Mouse (Mus musculus) stomach, embryonic 16.5 days (tissue): ENCODE results near the gene Tbc1d23. TPM values are rescaled to one million over a fixed set of nuclear protein-coding genes. Genes with fewer than 3 reads are reported as not detected.
"Not testable (repeated sequence)": the region's sequence is repeated elsewhere in the genome, so short reads cannot be mapped to it uniquely, and the experiment has no call there.

Source experiments
- ATAC-seq: fragments of 200-750 bp; cut with Nextera tagmentation; 2 replicates; pipeline ENCODE4 v1.8.0; 2017; ENCODE audit warnings: moderate number of reproducible peaks, moderate TSS enrichment; ENCODE audit not compliant: insufficient read depth, low FRiP score
- H3K27ac ChIP-seq: fragments of 300-500 bp; sonication (generic); 2 replicates; pipeline ENCODE4 v1.5.1; 2014; ENCODE audit warnings: low read length
- H3K27me3 ChIP-seq: fragments of 300-500 bp; sonication (generic); 2 replicates; pipeline ENCODE4 v1.6.1; 2014; ENCODE audit warnings: low read length, control low read depth, mixed read lengths; ENCODE audit not compliant: control insufficient read depth, insufficient read depth
- H3K36me3 ChIP-seq: fragments of 300-500 bp; sonication (generic); 2 replicates; pipeline ENCODE4 v1.6.1; 2014; ENCODE audit warnings: low read length; ENCODE audit not compliant: control insufficient read depth, insufficient read depth
- H3K4me1 ChIP-seq: fragments of 300-500 bp; sonication (generic); 2 replicates; pipeline ENCODE4 v1.6.1; 2014; ENCODE audit warnings: low read length, control low read depth, mixed read lengths; ENCODE audit not compliant: control insufficient read depth, insufficient read depth
- H3K4me2 ChIP-seq: fragments of 300-500 bp; sonication (generic); 2 replicates; pipeline ENCODE4 v1.6.1; 2014; ENCODE audit warnings: low read depth, low read length, mixed read lengths
- H3K4me3 ChIP-seq: fragments of 300-500 bp; sonication (generic); replicated peaks from 2 replicates; pipeline ENCODE4 v1.5.1; 2014; ENCODE audit warnings: mild to moderate bottlenecking, low read length
- H3K9ac ChIP-seq: fragments of 300-500 bp; sonication (generic); 2 replicates; pipeline ENCODE4 v1.6.1; 2014; ENCODE audit warnings: low read length
- H3K9me3 ChIP-seq: fragments of 300-500 bp; sonication (generic); replicated peaks from 2 replicates; pipeline ENCODE4 v1.6.1; 2016; ENCODE audit warnings: low read length, control low read depth; ENCODE audit not compliant: control insufficient read depth
- WGBS: fragments of 180-500 bp; shearing (Covaris S2); extraction: QIAGEN DNeasy Blood & Tissue Kit; methylation state at CpG from one replicate; pipeline ENCODE4 v1.1.7; 2014; 5-methylcytosine and 5-hydroxymethylcytosine counted together
- polyA plus RNA-seq: library from polyadenylated mRNA; unstranded; fragments of >200 nt; fragmentation: Nextera tagmentation; extraction: Ambion mirVana; gene quantifications from 2 replicates; pipeline ENCODE4 v1.2.1, GENCODE M21; 2015

Gene Tbc1d23
- polyA plus RNA-seq, 1 experiment from 2014 or later: 27.9 TPM

DNA sequence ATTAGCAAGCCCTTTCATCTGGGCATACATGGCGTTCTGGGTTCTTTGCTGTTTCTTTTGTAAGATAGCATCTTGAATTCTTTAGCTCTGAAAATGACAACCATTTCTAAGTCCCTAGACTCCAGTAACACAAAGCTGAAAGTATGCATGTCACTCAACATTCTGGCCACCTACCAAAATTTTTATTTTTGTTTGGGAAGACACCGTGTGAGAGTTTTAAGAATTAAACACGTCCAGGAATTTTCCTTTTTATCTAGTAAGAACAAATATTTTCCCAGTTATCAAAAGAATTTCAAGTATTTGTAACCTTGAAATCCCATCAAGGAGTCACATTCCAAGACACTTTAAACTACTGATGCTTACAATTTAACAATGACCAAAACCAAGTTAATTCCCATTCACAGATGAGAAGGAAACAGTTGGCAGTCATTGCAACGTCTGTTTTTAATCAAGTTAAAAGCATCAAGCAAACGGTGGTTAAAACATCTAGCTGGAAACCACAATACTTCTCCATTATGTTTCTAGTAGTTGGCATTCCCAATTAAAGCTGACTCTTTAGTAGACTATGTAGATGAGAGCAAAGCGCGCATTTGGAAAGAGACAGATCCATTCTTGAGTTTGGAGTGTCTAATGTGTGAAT lies 4.7 kb upstream of the Tbc1d23 start:
- Histone ChIP-seq H3K27me3 (no peaks in the 10 kb centered on the region), H3K4me2 (no peak overlapping the region), H3K9me3 (no peaks in the 10 kb centered on the region), H3K9ac (no peak overlapping the region), H3K27ac (no peak overlapping the region), H3K4me1 (no peaks in the 10 kb centered on the region), H3K4me3 (no peak overlapping the region), H3K36me3 (no peaks in the 10 kb centered on the region)
- ATAC-seq: no peak
- WGBS: 43% methylated on average over 7 of the region's 7 CpGs

DNA sequence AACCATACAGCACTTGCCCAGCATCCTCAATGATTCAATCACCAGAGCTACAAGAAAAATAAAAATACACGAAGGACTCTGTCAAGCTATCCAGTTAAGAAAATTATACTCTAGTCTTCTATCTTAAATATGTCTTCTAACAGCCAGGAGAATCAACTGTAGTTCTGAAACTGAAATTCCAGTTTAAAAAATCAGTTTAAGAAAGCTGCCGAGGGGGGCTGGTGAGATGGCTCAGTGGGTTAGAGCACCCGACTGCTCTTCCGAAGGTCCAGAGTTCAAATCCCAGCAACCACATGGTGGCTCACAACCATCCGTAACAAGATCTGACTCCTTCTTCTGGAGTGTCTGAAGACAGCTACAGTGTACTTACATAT lies 620 bp upstream of the Tbc1d23 start:
- peak overlapping the region; percentile 85 for H3K4me3 ChIP-seq
- H3K4me2 ChIP-seq: peak overlapping the region; percentile 53
- not testable (repeated sequence) for ATAC-seq, H3K9me3 ChIP-seq, H3K27ac ChIP-seq, H3K9ac ChIP-seq, H3K36me3 ChIP-seq, H3K27me3 ChIP-seq, H3K4me1 ChIP-seq
- WGBS: 64% methylated on average over 4 of the region's 5 CpGs

DNA sequence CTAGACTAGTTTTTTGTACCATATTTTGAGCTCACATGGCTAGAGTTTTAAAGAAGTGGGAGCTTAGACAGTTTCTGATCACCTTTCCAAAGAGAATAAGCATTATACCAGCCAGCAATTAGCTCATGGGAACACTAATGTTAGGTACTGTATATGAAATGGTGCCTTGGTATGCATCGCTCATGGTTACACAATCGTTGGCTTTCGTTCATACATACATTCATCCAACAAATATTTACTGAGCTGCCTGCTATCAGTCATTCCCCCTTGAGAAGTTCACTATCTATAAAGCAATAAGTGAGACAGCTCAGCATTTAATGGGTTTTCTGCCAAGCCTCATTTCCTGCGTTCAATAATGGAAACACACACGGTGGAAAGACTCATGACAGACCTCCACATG lies 4.9 kb downstream of the Tbc1d23 start:
- Histone ChIP-seq H3K9ac (no peak overlapping the region), H3K27me3 (no peaks in the 10 kb centered on the region), H3K4me2 (no peak overlapping the region), H3K36me3 (no peaks in the 10 kb centered on the region), H3K9me3 (no peaks in the 10 kb centered on the region), H3K4me3 (no peak overlapping the region), H3K27ac (no peak overlapping the region), H3K4me1 (peaks cover 11% of the 10 kb centered on the region)
- no peak for ATAC-seq
- 55% methylated on average over 5 of the region's 5 CpGs for WGBS

DNA sequence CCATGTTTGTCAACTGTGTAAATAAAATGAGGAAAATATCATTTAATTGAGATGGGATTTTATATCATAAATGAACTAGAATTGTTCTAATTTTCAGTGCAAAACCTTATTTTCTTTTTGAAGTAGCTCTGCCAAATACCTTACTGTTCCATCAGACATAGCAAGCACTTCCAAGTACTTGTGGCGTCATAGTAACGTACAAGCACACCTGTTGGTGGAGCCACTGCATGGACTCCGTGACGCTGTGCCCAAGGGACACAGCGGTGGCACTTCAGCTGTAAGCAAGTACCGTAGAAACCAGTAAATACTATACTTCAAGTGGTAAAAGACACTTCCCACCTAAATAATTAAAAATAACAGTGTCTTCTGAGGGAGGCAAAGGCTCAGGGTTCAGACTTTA lies 10.9 kb downstream of the Tbc1d23 start:
- no peak overlapping the region for H3K4me3 ChIP-seq
- 95% methylated on average over 6 of the region's 6 CpGs for WGBS

DNA sequence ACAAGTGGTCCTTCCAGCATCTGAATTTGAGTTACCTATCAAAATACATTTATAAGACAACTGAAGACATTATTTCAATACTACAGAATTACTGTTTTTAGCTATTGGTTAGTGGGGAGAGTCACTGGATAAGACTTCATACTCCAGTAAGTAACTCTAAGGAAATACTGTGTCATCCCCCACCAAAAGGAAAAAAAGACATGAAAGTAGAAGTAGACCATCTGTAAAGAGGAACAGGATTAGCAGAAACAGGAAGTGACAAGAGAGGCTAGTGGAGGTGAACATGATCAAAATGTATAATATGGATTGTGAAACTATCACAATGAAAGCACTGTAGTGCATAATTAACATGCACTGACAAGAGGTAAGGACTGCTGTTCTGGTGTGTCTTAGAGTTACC lies 15.3 kb downstream of the Tbc1d23 start:
- H3K27ac ChIP-seq: no peak overlapping the region; the same call in 1 of the 2 replicates
- ATAC-seq: no peak
- H3K4me1 ChIP-seq: no peaks in the 10 kb centered on the region
- no peak overlapping the region for H3K4me3 ChIP-seq
- peaks cover 6% of the 10 kb centered on the region; the same call in 1 of the 2 replicates for H3K36me3 ChIP-seq
- no peaks in the 10 kb centered on the region for H3K9me3 ChIP-seq
- no peaks in the 10 kb centered on the region for H3K27me3 ChIP-seq
- no peak overlapping the region for H3K4me2 ChIP-seq
- no peak overlapping the region for H3K9ac ChIP-seq

More for the DNA sequence above, 10.9 kb downstream of the Tbc1d23 start:
- no peak overlapping the region for H3K27ac ChIP-seq
- no peaks in the 10 kb centered on the region for H3K9me3 ChIP-seq
- H3K27me3 ChIP-seq: no peaks in the 10 kb centered on the region
- no peak for ATAC-seq
- no peak overlapping the region for H3K9ac ChIP-seq
- H3K4me1 ChIP-seq: 0 out of 2 replicates have a peak, but pooled peaks cover 3% of the 10 kb centered on the region
- H3K36me3 ChIP-seq: peaks cover 6% of the 10 kb centered on the region; the same call in 1 of the 2 replicates
- H3K4me2 ChIP-seq: no peak overlapping the region

DNA sequence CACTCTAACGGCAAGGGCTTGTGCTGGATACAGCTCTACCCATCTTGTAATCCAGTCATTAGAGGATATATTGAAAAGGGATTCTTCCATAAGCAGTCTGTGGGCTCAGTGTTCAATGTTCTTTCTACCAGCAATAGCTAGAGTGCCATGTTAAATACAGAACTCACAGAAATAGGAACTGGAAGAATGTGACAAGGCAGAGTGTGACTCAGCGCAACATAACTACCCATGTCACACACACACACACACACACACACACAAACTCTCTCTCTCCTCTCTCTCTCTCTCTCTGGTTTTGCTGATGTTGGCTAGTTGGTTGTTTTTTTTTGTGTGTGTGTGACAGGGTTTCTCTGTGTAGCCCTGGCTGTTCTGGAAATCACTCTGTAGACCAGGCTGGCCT lies 20.3 kb downstream of the Tbc1d23 start:
- no peak overlapping the region for H3K4me3 ChIP-seq
- no peak for ATAC-seq
- H3K27ac ChIP-seq: no peak overlapping the region
- no peaks in the 10 kb centered on the region for H3K27me3 ChIP-seq
- no peaks in the 10 kb centered on the region for H3K4me1 ChIP-seq
- 93% methylated on average over 2 of the region's 2 CpGs for WGBS
- H3K9me3 ChIP-seq: no peaks in the 10 kb centered on the region
- H3K36me3 ChIP-seq: no peaks in the 10 kb centered on the region
- no peak overlapping the region for H3K4me2 ChIP-seq
- H3K9ac ChIP-seq: no peak overlapping the region

DNA sequence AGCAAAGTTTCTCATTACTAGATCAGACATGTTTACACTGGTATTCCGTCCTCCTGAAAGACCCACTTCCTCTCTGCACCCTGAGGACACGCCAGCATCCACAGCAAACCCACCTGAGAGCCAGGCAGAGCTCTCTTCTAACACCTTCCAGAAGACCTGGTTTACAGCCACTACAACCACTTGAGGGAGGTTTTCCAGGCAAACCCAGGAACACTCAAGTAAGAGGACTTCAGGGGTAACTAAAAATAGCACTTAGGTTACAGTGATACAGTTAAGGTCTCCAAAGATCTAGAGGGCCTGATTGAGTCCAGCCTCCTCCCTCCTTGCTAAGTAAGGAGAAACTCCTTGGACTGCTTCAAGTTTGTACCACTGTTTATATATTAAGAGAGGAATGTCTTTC lies 23.0 kb downstream of the Tbc1d23 start:
- Histone ChIP-seq H3K4me3 (no peak overlapping the region), H3K9ac (no peak overlapping the region), H3K4me1 (no peaks in the 10 kb centered on the region), H3K27me3 (no peaks in the 10 kb centered on the region), H3K27ac (no peak overlapping the region), H3K4me2 (no peak overlapping the region), H3K36me3 (no peaks in the 10 kb centered on the region), H3K9me3 (no peaks in the 10 kb centered on the region)
- ATAC-seq: no peak
- 82% methylated on average over 2 of the region's 2 CpGs for WGBS

DNA sequence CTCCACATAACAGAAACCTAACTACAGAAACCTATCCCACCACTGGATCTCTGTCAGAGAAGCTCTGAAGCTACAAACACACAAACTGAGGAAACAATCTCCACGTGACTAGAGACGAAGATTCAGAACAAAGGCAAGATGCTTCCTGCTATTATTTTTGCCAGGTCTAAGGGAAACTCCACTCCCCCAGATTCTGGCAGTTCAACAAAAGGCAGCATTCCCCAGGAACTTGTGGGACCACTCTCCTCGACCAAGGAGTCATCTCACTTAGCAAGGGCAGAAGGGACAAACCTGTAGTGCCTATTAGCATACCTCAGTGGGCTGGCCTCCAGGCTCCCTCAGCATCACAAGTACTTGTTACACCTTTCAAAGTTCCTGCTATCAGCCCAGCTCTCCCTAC lies 34.0 kb downstream of the Tbc1d23 start:
- no peak overlapping the region for H3K4me2 ChIP-seq
- ATAC-seq: no peak
- H3K9ac ChIP-seq: no peak overlapping the region
- no peaks in the 10 kb centered on the region for H3K4me1 ChIP-seq
- H3K27me3 ChIP-seq: no peaks in the 10 kb centered on the region
- 0 out of 2 replicates have a peak, but pooled peaks cover 4% of the 10 kb centered on the region for H3K36me3 ChIP-seq
- no peak overlapping the region for H3K4me3 ChIP-seq
- whole genome bisulfite sequencing: 67% methylated on average over 3 of the region's 3 CpGs
- no peaks in the 10 kb centered on the region for H3K9me3 ChIP-seq
- H3K27ac ChIP-seq: no peak overlapping the region

DNA sequence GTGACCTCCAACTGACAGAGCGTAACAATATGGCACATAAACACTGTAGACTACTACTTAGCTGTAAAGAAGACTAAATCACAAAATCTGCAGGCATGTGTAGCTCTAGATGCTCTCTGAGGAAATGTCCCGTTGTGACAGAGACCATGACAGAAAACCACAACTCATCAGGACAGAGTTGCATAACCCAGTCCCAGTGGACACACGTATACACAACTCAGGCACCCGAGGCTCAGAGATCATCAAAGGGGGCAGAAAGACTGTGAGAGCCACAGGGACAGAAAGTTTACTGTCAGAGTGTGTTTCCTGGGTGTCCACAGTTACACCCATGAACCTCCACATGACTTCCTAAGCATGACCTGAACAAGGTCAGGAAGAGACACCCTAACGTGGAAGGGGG lies 34.7 kb downstream of the Tbc1d23 start:
- Histone ChIP-seq H3K4me2 (no peak overlapping the region), H3K36me3 (0 out of 2 replicates have a peak, but pooled peaks cover 4% of the 10 kb centered on the region), H3K4me1 (no peaks in the 10 kb centered on the region), H3K27me3 (no peaks in the 10 kb centered on the region), H3K4me3 (no peak overlapping the region), H3K9me3 (no peaks in the 10 kb centered on the region), H3K27ac (no peak overlapping the region), H3K9ac (no peak overlapping the region)
- no peak for ATAC-seq
- 87% methylated on average over 5 of the region's 5 CpGs for WGBS
